In the genomic region with DNA sequence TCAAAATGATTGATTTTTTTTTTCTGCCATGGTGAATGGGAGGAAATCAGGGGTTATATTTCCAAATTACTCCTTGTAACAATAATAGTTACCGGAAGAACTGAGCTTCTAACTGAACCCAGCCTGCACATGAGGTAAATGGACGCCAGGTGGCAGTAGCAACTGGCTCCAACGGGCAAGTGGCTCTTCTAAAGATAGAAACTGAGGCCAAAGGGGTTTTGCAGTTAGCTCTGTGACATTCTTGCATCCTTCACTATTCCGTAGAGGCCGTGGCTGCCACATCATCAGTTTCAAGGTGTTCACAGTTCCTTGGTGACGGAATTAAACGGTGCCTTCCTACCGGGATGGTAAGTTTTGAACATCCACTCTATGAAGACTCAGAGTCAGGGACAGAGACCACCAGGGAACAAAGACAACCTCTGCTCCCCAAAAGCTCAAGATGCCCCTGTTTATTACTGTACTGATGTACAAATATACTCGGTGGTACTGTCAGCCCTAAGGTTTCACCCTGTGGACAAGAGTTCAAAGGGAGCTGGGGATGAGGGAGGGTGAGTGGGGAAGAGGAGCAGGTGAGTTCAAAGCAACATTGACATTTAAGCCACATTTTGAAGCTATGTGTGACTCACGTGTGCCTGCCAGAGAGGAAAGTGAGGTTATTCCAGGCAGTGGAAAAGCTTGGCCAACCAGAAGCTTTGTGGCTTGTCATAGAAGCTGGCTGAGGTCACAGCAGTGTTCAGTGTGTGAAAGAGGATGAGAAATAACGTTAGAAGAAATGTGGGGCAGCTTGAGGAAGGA, we compare ENCODE assay signal across 8 mouse cellular contexts.
DNase-seq lines count a peak whose midpoint lies in the region; ATAC-seq and TF ChIP-seq lines count a peak whose summit lies in the region.

No protein-coding gene starts in this region.

- H3K4me1 ChIP-seq in midbrain, embryonic 14.5 days (ENCODE audit: control insufficient read depth, insufficient read depth, low read length) = no peaks in the 10 kb centered on the region
- no peaks in the 10 kb centered on the region for H3K4me1 ChIP-seq in midbrain, embryonic 16.5 days (ENCODE audit: control insufficient read depth, insufficient read depth, low read length)
- H3K4me1 ChIP-seq in liver, adult 2 months (ENCODE audit: control insufficient read depth, insufficient read depth, low read length) = no peaks in the 10 kb centered on the region

- no peak for ATAC-seq in midbrain, embryonic 14.5 days (ENCODE audit: low FRiP score, low TSS enrichment)
- ATAC-seq in midbrain, embryonic 16.5 days = no peak

- no peaks in the 10 kb centered on the region for H3K9me3 ChIP-seq in midbrain, embryonic 14.5 days (ENCODE audit: control insufficient read depth, low read length)
- no peaks in the 10 kb centered on the region for H3K9me3 ChIP-seq in midbrain, embryonic 16.5 days (replicated peaks; ENCODE audit: control insufficient read depth, low read length, poor library complexity, severe bottlenecking)

- no peak overlapping the region for H3K4me2 ChIP-seq in midbrain, embryonic 14.5 days (ENCODE audit: low read length)
- H3K4me2 ChIP-seq in midbrain, embryonic 16.5 days (ENCODE audit: low read length) = no peak overlapping the region

- no peak overlapping the region for H3K9ac ChIP-seq in midbrain, embryonic 14.5 days (replicated peaks; ENCODE audit: low read length)
- no peak overlapping the region for H3K9ac ChIP-seq in midbrain, embryonic 16.5 days (ENCODE audit: low read depth, low read length)
- no peak overlapping the region for H3K9ac ChIP-seq in liver, adult 2 months (ENCODE audit: low read depth, low read length)

- 46% methylated on average over 11 of the region's 11 CpGs for WGBS in midbrain, embryonic 14.5 days
- 50% methylated on average over 11 of the region's 11 CpGs for WGBS in midbrain, embryonic 16.5 days
- WGBS in liver, adult 2 months = 32% methylated on average over 11 of the region's 11 CpGs

- no peaks in the 10 kb centered on the region for H3K27me3 ChIP-seq in midbrain, embryonic 14.5 days (ENCODE audit: control insufficient read depth, insufficient read depth, low read length)
- H3K27me3 ChIP-seq in midbrain, embryonic 16.5 days (ENCODE audit: control insufficient read depth, insufficient read depth, low read depth, low read length) = no peaks in the 10 kb centered on the region
- no peaks in the 10 kb centered on the region for H3K27me3 ChIP-seq in liver, adult 2 months (ENCODE audit: control insufficient read depth, insufficient read depth, low read length)

- no peak overlapping the region for H3K4me3 ChIP-seq in midbrain, embryonic 14.5 days (replicated peaks; ENCODE audit: low read depth, low read length)
- no peak overlapping the region for H3K4me3 ChIP-seq in midbrain, embryonic 16.5 days (ENCODE audit: low read depth, low read length)
- no peak overlapping the region for H3K4me3 ChIP-seq in liver, adult 2 months (ENCODE audit: insufficient read depth, low read depth, low read length)

- no peaks in the 10 kb centered on the region for H3K36me3 ChIP-seq in midbrain, embryonic 14.5 days (ENCODE audit: control insufficient read depth, insufficient read depth, low read length)
- H3K36me3 ChIP-seq in midbrain, embryonic 16.5 days (ENCODE audit: control insufficient read depth, insufficient read depth, low read length) = no peaks in the 10 kb centered on the region
- H3K36me3 ChIP-seq in liver, adult 2 months (ENCODE audit: control insufficient read depth, insufficient read depth, low read length) = no peaks in the 10 kb centered on the region

- no peaks in the 10 kb centered on the region for H3K79me2 ChIP-seq in liver, adult 2 months (ENCODE audit: control insufficient read depth, insufficient read depth, low read length)

- peak; percentile 81 for TF ChIP-seq CTCF in liver, adult 2 months (IDR thresholded peaks at IDR 0.05; ENCODE audit: low read depth, low read length)

- TF ChIP-seq POLR2A in liver, adult 2 months (IDR thresholded peaks at IDR 0.05; ENCODE audit: extremely low read depth, insufficient read depth, low read length) = no peak

- no peak overlapping the region for H3K27ac ChIP-seq in midbrain, embryonic 14.5 days (replicated peaks; ENCODE audit: low read depth, low read length)
- H3K27ac ChIP-seq in midbrain, embryonic 16.5 days (ENCODE audit: low read length) = no peak overlapping the region
- no peak overlapping the region for H3K27ac ChIP-seq in liver, adult 2 months (replicated peaks; ENCODE audit: insufficient read depth, low read depth, low read length)

- DNase-seq in midbrain, embryonic 14.5 days = peak; percentile 57
- peak; percentile 67 for DNase-seq in ZHBTc4 (ENCODE audit: low read depth, low spot score)
- peak; percentile 23 for DNase-seq in embryo, embryonic 11.5 days (ENCODE audit: low read depth, low spot score)
- DNase-seq in heart, postnatal 4 days = peak; percentile 55
- peak; percentile 30 for DNase-seq in liver, adult 2 months (ENCODE audit: extremely low read depth, low read depth, low spot score)
- DNase-seq in ovary, postnatal 14 days (ENCODE audit: low spot score) = peak; percentile 17
- no peak for DNase-seq in MN1 (ENCODE audit: low spot score)
